Mouse (Mus musculus) MEL (cell line): Measurements from ENCODE around the gene Dnaaf2. TPM values are rescaled to one million over a fixed set of nuclear protein-coding genes. Genes with fewer than 3 reads are reported as not detected.

Experiments used
- DNase-seq: peaks from one replicate; pipeline ENCODE4 v3.0.0; 2011; ENCODE audit warnings: low read depth, low spot score
- H3K27ac ChIP-seq: 2 replicates; pipeline ENCODE4 v1.5.1; 2012; ENCODE audit warnings: low read depth, mild to moderate bottlenecking, control low read depth, low read length, moderate library complexity; ENCODE audit not compliant: control insufficient read depth
- H3K27me3 ChIP-seq, 2 experiments: fragments of 150-350 bp in 1 of 2; sonication (generic) in 1 of 2; 2 replicates each; pipeline ENCODE4 v1.6.1; 2012; ENCODE audit warnings: low read length in 2 of 2, mild to moderate bottlenecking in 2 of 2, improper control_type of control experiment in 1 of 2, moderate library complexity in 1 of 2; ENCODE audit not compliant: insufficient read depth in 2 of 2, control insufficient read depth in 1 of 2
- H3K36me3 ChIP-seq, 2 experiments: 2 replicates each; pipeline ENCODE4 v1.6.1; 2012 to 2014; ENCODE audit warnings: low read length in 2 of 2, improper control_type of control experiment in 1 of 2, inconsistent platforms in 1 of 2, mild to moderate bottlenecking in 1 of 2; ENCODE audit not compliant: insufficient read depth in 2 of 2, control insufficient read depth in 1 of 2
- H3K4me1 ChIP-seq, 2 experiments: fragments of 150-350 bp in 1 of 2; sonication (generic) in 1 of 2; 2 replicates each; pipeline ENCODE4 v1.6.1; 2012; ENCODE audit warnings: low read length in 2 of 2, improper control_type of control experiment in 1 of 2, mild to moderate bottlenecking in 1 of 2; ENCODE audit not compliant: insufficient read depth in 2 of 2, control insufficient read depth in 1 of 2
- H3K4me3 ChIP-seq, 2 experiments: fragments of 150-350 bp in 1 of 2; sonication (generic) in 1 of 2; 2 replicates each; pipeline ENCODE4 v1.5.1; 2012; ENCODE audit warnings: low read depth in 2 of 2, low read length in 2 of 2, mild to moderate bottlenecking in 2 of 2, moderate library complexity in 2 of 2, control low read depth in 1 of 2, improper control_type of control experiment in 1 of 2; ENCODE audit not compliant: control insufficient read depth in 1 of 2, insufficient read depth in 1 of 2
- H3K79me2 ChIP-seq: 2 replicates; pipeline ENCODE4 v1.6.1; 2012; ENCODE audit warnings: mild to moderate bottlenecking, low read length, moderate library complexity; ENCODE audit not compliant: control insufficient read depth, poor library complexity, insufficient read depth
- H3K9ac ChIP-seq: 2 replicates; pipeline ENCODE4 v1.6.1; 2012; ENCODE audit warnings: low read depth, mild to moderate bottlenecking, control low read depth, low read length, moderate library complexity; ENCODE audit not compliant: control insufficient read depth, poor library complexity, severe bottlenecking
- H3K9me3 ChIP-seq: fragments of 150-350 bp; sonication (generic); replicated peaks from 2 replicates; pipeline ENCODE4 v1.6.1; 2012; ENCODE audit warnings: mild to moderate bottlenecking, low read length, improper control_type of control experiment, moderate library complexity; ENCODE audit not compliant: insufficient read depth
- CHD1 ChIP-seq: IDR thresholded peaks from 2 replicates; pipeline ENCODE4 v1.6.1; 2012; ENCODE audit warnings: low read depth, mild to moderate bottlenecking, inconsistent platforms, low read length, improper control_type of control experiment
- CHD2 ChIP-seq: IDR thresholded peaks from 2 replicates; pipeline ENCODE4 v1.6.1; 2011; ENCODE audit warnings: low read length, improper control_type of control experiment
- ELF1 ChIP-seq: IDR thresholded peaks from 2 replicates; pipeline ENCODE4 v1.6.1; 2014; ENCODE audit warnings: low read depth, mild to moderate bottlenecking, inconsistent platforms, low read length, improper control_type of control experiment, moderate library complexity
- EP300 ChIP-seq, 2 experiments: IDR thresholded peaks; 2 replicates each; pipeline ENCODE4 v1.6.1; 2011; ENCODE audit warnings: improper control_type of control experiment in 2 of 2, low read length in 2 of 2, low read depth in 1 of 2, mild to moderate bottlenecking in 1 of 2
- ETS1 ChIP-seq: IDR thresholded peaks from 2 replicates; pipeline ENCODE4 v1.6.1; 2012; ENCODE audit warnings: low read depth, mild to moderate bottlenecking, inconsistent platforms, low read length, improper control_type of control experiment, moderate library complexity
- GABPA ChIP-seq: IDR thresholded peaks from 2 replicates; pipeline ENCODE4 v1.6.1; 2012; ENCODE audit warnings: low read depth, mild to moderate bottlenecking, inconsistent platforms, low read length, improper control_type of control experiment, moderate library complexity
- GATA1 ChIP-seq: IDR thresholded peaks from 2 replicates; pipeline ENCODE4 v1.6.1; 2011; ENCODE audit warnings: low read depth, low read length, improper control_type of control experiment
- HCFC1 ChIP-seq: IDR thresholded peaks from 2 replicates; pipeline ENCODE4 v1.6.1; 2012; ENCODE audit warnings: low read depth, mild to moderate bottlenecking, inconsistent platforms, low read length, improper control_type of control experiment, moderate library complexity
- KAT2A ChIP-seq: conservative IDR thresholded peaks from 2 replicates; pipeline ENCODE4 v1.6.1; 2012; ENCODE audit warnings: low read depth, low read length, improper control_type of control experiment, inconsistent platforms
- MAX ChIP-seq: IDR thresholded peaks from 2 replicates; pipeline ENCODE4 v1.6.1; 2011; ENCODE audit warnings: low read length, improper control_type of control experiment
- MXI1 ChIP-seq: IDR thresholded peaks from 2 replicates; pipeline ENCODE4 v1.6.1; 2011; ENCODE audit warnings: mild to moderate bottlenecking, low read depth, low read length, improper control_type of control experiment
- MYB ChIP-seq: IDR thresholded peaks from 2 replicates; pipeline ENCODE4 v1.6.1; 2011; ENCODE audit warnings: mild to moderate bottlenecking, low read depth, low read length, improper control_type of control experiment
- NRF1 ChIP-seq: IDR thresholded peaks from 2 replicates; pipeline ENCODE4 v1.6.1; 2014; ENCODE audit warnings: low read depth, mild to moderate bottlenecking, inconsistent platforms, low read length, improper control_type of control experiment, moderate library complexity; ENCODE audit not compliant: poor library complexity, insufficient read depth, severe bottlenecking
- POLR2A ChIP-seq, 2 experiments: IDR thresholded peaks; 2 replicates each; pipeline ENCODE4 v1.6.1; 2011 to 2012; ENCODE audit warnings: low read length in 2 of 2, mild to moderate bottlenecking in 2 of 2, control low read depth in 1 of 2, improper control_type of control experiment in 1 of 2, low read depth in 1 of 2, moderate library complexity in 1 of 2; ENCODE audit not compliant: control insufficient read depth in 1 of 2, insufficient read depth in 1 of 2, poor library complexity in 1 of 2
- POLR2AphosphoS5 ChIP-seq: IDR thresholded peaks from 2 replicates; pipeline ENCODE4 v1.6.1; 2012; ENCODE audit warnings: low read depth, borderline replicate concordance, mild to moderate bottlenecking, inconsistent platforms, low read length, moderate library complexity, mixed read lengths
- SIN3A ChIP-seq: IDR thresholded peaks from 2 replicates; pipeline ENCODE4 v1.6.1; 2012; ENCODE audit warnings: low read length, improper control_type of control experiment, inconsistent platforms
- TBP ChIP-seq: IDR thresholded peaks from 2 replicates; pipeline ENCODE4 v1.8.0; 2011; ENCODE audit warnings: low read depth, low read length, improper control_type of control experiment
- TCF12 ChIP-seq: IDR thresholded peaks from 2 replicates; pipeline ENCODE4 v1.6.1; 2014; ENCODE audit warnings: low read depth, mild to moderate bottlenecking, inconsistent platforms, low read length, improper control_type of control experiment, moderate library complexity
- UBTF ChIP-seq: IDR thresholded peaks from 2 replicates; pipeline ENCODE4 v1.6.1; 2012; ENCODE audit warnings: low read depth, mild to moderate bottlenecking, inconsistent platforms, low read length, improper control_type of control experiment, moderate library complexity, borderline replicate concordance; ENCODE audit not compliant: insufficient read depth
- USF1 ChIP-seq: IDR thresholded peaks from 2 replicates; pipeline ENCODE4 v1.6.1; 2014; ENCODE audit warnings: low read depth, mild to moderate bottlenecking, inconsistent platforms, low read length, improper control_type of control experiment, moderate library complexity
- USF2 ChIP-seq, 2 experiments: IDR thresholded peaks; 2 replicates each; pipeline ENCODE4 v1.6.1; 2011 to 2012; ENCODE audit warnings: improper control_type of control experiment in 2 of 2, low read length in 2 of 2, borderline replicate concordance in 1 of 2, inconsistent platforms in 1 of 2, low read depth in 1 of 2, mild to moderate bottlenecking in 1 of 2; ENCODE audit not compliant: insufficient read depth in 1 of 2
- ZC3H11A ChIP-seq: IDR thresholded peaks from 2 replicates; pipeline ENCODE4 v1.6.1; 2012; ENCODE audit warnings: low read depth, mild to moderate bottlenecking, inconsistent platforms, low read length, improper control_type of control experiment
- ZKSCAN1 ChIP-seq: IDR thresholded peaks from 2 replicates; pipeline ENCODE4 v1.6.1; 2012; ENCODE audit warnings: low read depth, mild to moderate bottlenecking, inconsistent platforms, low read length, improper control_type of control experiment, moderate library complexity
- ZMIZ1 ChIP-seq: IDR thresholded peaks from 2 replicates; pipeline ENCODE4 v1.6.1; 2012; ENCODE audit warnings: low read depth, mild to moderate bottlenecking, inconsistent platforms, low read length, improper control_type of control experiment, moderate library complexity
- ZNF384 ChIP-seq: IDR thresholded peaks from 2 replicates; pipeline ENCODE4 v1.6.1; 2012; ENCODE audit warnings: low read depth, mild to moderate bottlenecking, inconsistent platforms, low read length, improper control_type of control experiment
- polyA plus RNA-seq, 2 experiments: library from polyadenylated mRNA; stranded (reverse) in 1 of 2; unstranded in 1 of 2; fragments of >175 nt in 1 of 2; fragments of >200 nt in 1 of 2; gene quantifications; 2 replicates each; pipeline versions ENCODE4 v1.2.1 to v1.2.4; 2012; ENCODE audit warnings: low replicate concordance in 2 of 2, low read depth in 1 of 2; ENCODE audit not compliant: insufficient read length in 2 of 2, insufficient read depth in 1 of 2, missing spikeins in 1 of 2
- total RNA-seq: library from RNA; depleted of rRNA; stranded (reverse); fragments of 300-350 nt; gene quantifications from 2 replicates; pipeline ENCODE4 v1.2.3, GENCODE M21; 2012

Dnaaf2 gene
- total and polyA plus RNA-seq, 3 experiments, result 5.5 to 10.1 TPM; not detected in 1

DNA sequence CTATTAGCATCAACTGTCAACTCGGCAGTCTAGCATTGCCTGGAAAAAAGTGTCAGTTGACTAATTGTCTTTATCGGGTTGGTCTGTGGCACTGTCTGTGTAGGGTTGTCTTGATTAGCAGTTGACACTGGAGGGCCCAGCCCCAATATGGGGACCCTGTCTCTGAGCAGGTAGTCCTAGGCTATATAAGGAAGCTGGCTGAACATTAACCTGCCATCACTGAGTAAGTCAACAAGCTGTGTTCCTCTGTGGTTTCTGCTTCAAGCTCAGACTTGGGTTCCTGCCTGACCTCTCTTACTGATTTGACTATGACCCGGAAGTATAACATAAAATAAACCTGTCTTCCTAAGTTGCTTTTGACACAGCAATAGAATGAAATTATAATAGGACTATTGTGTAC lies 22.3 kb downstream of the Dnaaf2 start:
- Histone ChIP-seq H3K27me3 (no peaks in the 10 kb centered on the region), H3K27ac (no peak overlapping the region)

GRCm38 (mm10) chr12:69171307-69171706 lies 26.9 kb downstream of the Dnaaf2 start:
- Histone ChIP-seq H3K27ac (no peak overlapping the region), H3K36me3 (peaks cover 0 to 10% of the 10 kb centered on the region in 2 experiments), H3K9ac (no peak overlapping the region)

More for the DNA sequence above, 22.3 kb downstream of the Dnaaf2 start:
- H3K36me3 ChIP-seq, result no peaks in the 10 kb centered on the region; a peak in 3 of 4 replicates
- H3K9me3 ChIP-seq, result no peaks in the 10 kb centered on the region
- H3K4me3 ChIP-seq, result no peak overlapping the region
- TF ChIP-seq HCFC1 (no peak), CHD1 (no peak), POLR2A (IDR thresholded peaks at IDR 0.05; ENCODE audit: control insufficient read depth in 1 of 2, insufficient read depth in 1 of 2, low read depth in 1 of 2, low read length in 2 of 2, poor library complexity in 1 of 2) (no peak), KAT2A (no peak), TBP (no peak), NRF1 (no peak), EP300 (IDR thresholded peaks at IDR 0.05; ENCODE audit: low read depth in 1 of 2, low read length in 2 of 2) (no peak), ZMIZ1 (no peak), ZKSCAN1 (no peak), GABPA (no peak), MAX (no peak), CHD2 (no peak), MYB (no peak), POLR2AphosphoS5 (no peak), ZC3H11A (no peak), ZNF384 (no peak), TCF12 (no peak)
- H3K9ac ChIP-seq, result no peak overlapping the region
- no peak for DNase-seq
- H3K79me2 ChIP-seq, result no peaks in the 10 kb centered on the region
- no peaks in the 10 kb centered on the region for H3K4me1 ChIP-seq

More at GRCm38 (mm10) chr12:69171307-69171706, 26.9 kb downstream of the Dnaaf2 start:
- Histone ChIP-seq H3K4me1 (peaks cover 0 to 2% of the 10 kb centered on the region in 2 experiments; a peak in 2 of 4 replicates), H3K79me2 (peaks cover 11% of the 10 kb centered on the region), H3K27me3 (no peaks in the 10 kb centered on the region), H3K9me3 (no peaks in the 10 kb centered on the region), H3K4me3 (no peak overlapping the region)
- DNase-seq, result no peak
- TF ChIP-seq SIN3A, result peak; percentile 56; the same call in 1 of the 2 replicates
- no peak for TF ChIP-seq GATA1
- TF ChIP-seq ELF1, result no peak
- TF ChIP-seq ETS1, result peak; percentile 76; the same call in 1 of the 2 replicates
- no peak for TF ChIP-seq MAX
- TF ChIP-seq USF2 (IDR thresholded peaks at IDR 0.05; ENCODE audit: borderline replicate concordance in 1 of 2, insufficient read depth in 1 of 2, low read depth in 1 of 2, low read length in 2 of 2), result no peak
- no peak for TF ChIP-seq POLR2A (IDR thresholded peaks at IDR 0.05; ENCODE audit: control insufficient read depth in 1 of 2, insufficient read depth in 1 of 2, low read depth in 1 of 2, low read length in 2 of 2, poor library complexity in 1 of 2)
- TF ChIP-seq MXI1, result peak; percentile 89; the same call in 1 of the 2 replicates
- peak; percentile 21; the same call in 1 of the 2 replicates for TF ChIP-seq TCF12
- no peak for TF ChIP-seq ZMIZ1
- TF ChIP-seq USF1, result peak; percentile 81; the same call in 1 of the 2 replicates
- no peak for TF ChIP-seq GABPA
- no peak for TF ChIP-seq UBTF
- TF ChIP-seq CHD1, result no peak
- peak in 1 of 2 experiments; percentile 23; a peak in 1 of 4 replicates for TF ChIP-seq EP300 (IDR thresholded peaks at IDR 0.05; ENCODE audit: low read depth in 1 of 2, low read length in 2 of 2)
